Mouse (Mus musculus): ENCODE measurements around the gene Pde8b. TPM values are rescaled to one million over a fixed set of nuclear protein-coding genes. Genes with fewer than 3 reads are reported as not detected.

Gene Pde8b
- polyA plus RNA-seq, 1 experiment from 2014 or later = 6.2 TPM

- Histone ChIP-seq H3K36me3 (no peaks in the 10 kb centered on the region), H3K27me3 (no peaks in the 10 kb centered on the region), H3K4me3 (no peak overlapping the region), H3K4me1 (replicated peaks) (0 out of 2 replicates have a peak, but pooled peaks cover 4% of the 10 kb centered on the region), H3K9ac (no peak overlapping the region), H3K4me2 (no peak overlapping the region), H3K9me3 (no peaks in the 10 kb centered on the region), H3K27ac (no peak overlapping the region)
- WGBS = 80% methylated on average over 14 of the region's 14 CpGs
- ATAC-seq (ENCODE audit: low FRiP score) = no peak
These were observed 158.3 kb downstream of the Pde8b start for GRCm38 (mm10) chr13:95091546-95092445.

GRCm38 (mm10) chr13:95087358-95087787 is 162.8 kb downstream of the Pde8b start:
- Histone ChIP-seq H3K4me1 (replicated peaks) (no peaks in the 10 kb centered on the region), H3K36me3 (no peaks in the 10 kb centered on the region), H3K9me3 (no peaks in the 10 kb centered on the region), H3K4me3 (no peak overlapping the region), H3K9ac (no peak overlapping the region), H3K27me3 (no peaks in the 10 kb centered on the region), H3K27ac (no peak overlapping the region), H3K4me2 (no peak overlapping the region)
- 73% methylated on average over 8 of the region's 8 CpGs for WGBS
- no peak for ATAC-seq (ENCODE audit: low FRiP score)

GRCm38 (mm10) chr13:95086033-95086432 is 164.1 kb downstream of the Pde8b start:
- no peak overlapping the region for H3K4me3 ChIP-seq
- H3K36me3 ChIP-seq = no peaks in the 10 kb centered on the region
- H3K27ac ChIP-seq = no peak overlapping the region
- no peak for ATAC-seq (ENCODE audit: low FRiP score)
- no peak overlapping the region for H3K4me2 ChIP-seq
- H3K27me3 ChIP-seq = no peaks in the 10 kb centered on the region
- H3K4me1 ChIP-seq (replicated peaks) = no peaks in the 10 kb centered on the region
- H3K9ac ChIP-seq = no peak overlapping the region
- H3K9me3 ChIP-seq = no peaks in the 10 kb centered on the region
- WGBS = 89% methylated on average over 5 of the region's 5 CpGs

GRCm38 (mm10) chr13:95082611-95083010 is 167.5 kb downstream of the Pde8b start:
- ATAC-seq (ENCODE audit: low FRiP score) = no peak
- Histone ChIP-seq H3K27ac (no peak overlapping the region), H3K9ac (no peak overlapping the region), H3K4me2 (no peak overlapping the region), H3K4me3 (no peak overlapping the region), H3K36me3 (no peaks in the 10 kb centered on the region), H3K4me1 (replicated peaks) (no peaks in the 10 kb centered on the region), H3K27me3 (no peaks in the 10 kb centered on the region), H3K9me3 (no peaks in the 10 kb centered on the region)
- 89% methylated on average over 3 of the region's 3 CpGs for WGBS

GRCm38 (mm10) chr13:95081082-95081481 is 169.1 kb downstream of the Pde8b start:
- WGBS = 92% methylated on average over 7 of the region's 7 CpGs
- Histone ChIP-seq H3K27ac (no peak overlapping the region), H3K4me1 (replicated peaks) (no peaks in the 10 kb centered on the region), H3K4me3 (no peak overlapping the region), H3K9me3 (no peaks in the 10 kb centered on the region), H3K4me2 (no peak overlapping the region), H3K27me3 (no peaks in the 10 kb centered on the region), H3K36me3 (no peaks in the 10 kb centered on the region), H3K9ac (no peak overlapping the region)
- no peak for ATAC-seq (ENCODE audit: low FRiP score)

- WGBS = 60% methylated on average over 6 of the region's 6 CpGs
- Histone ChIP-seq H3K27me3 (no peaks in the 10 kb centered on the region), H3K9ac (no peak overlapping the region), H3K4me3 (no peak overlapping the region), H3K36me3 (no peaks in the 10 kb centered on the region), H3K27ac (no peak overlapping the region), H3K4me1 (replicated peaks) (peaks cover 13% of the 10 kb centered on the region), H3K4me2 (no peak overlapping the region), H3K9me3 (no peaks in the 10 kb centered on the region)
- no peak for ATAC-seq (ENCODE audit: low FRiP score)
These were observed 171.6 kb downstream of the Pde8b start for GRCm38 (mm10) chr13:95078492-95078891.

- 87% methylated on average over 3 of the region's 3 CpGs for WGBS
- H3K4me1 ChIP-seq (replicated peaks) = peaks cover 20% of the 10 kb centered on the region
- no peak overlapping the region for H3K27ac ChIP-seq
- no peaks in the 10 kb centered on the region for H3K36me3 ChIP-seq
- no peak overlapping the region for H3K4me2 ChIP-seq
- no peaks in the 10 kb centered on the region for H3K9me3 ChIP-seq
- H3K27me3 ChIP-seq = no peaks in the 10 kb centered on the region
- ATAC-seq (ENCODE audit: low FRiP score) = no peak
- H3K4me3 ChIP-seq = no peak overlapping the region
- no peak overlapping the region for H3K9ac ChIP-seq
These were observed 172.4 kb downstream of the Pde8b start for GRCm38 (mm10) chr13:95077688-95078087.

- H3K36me3 ChIP-seq = no peaks in the 10 kb centered on the region
- 77% methylated on average over 2 of the region's 2 CpGs for WGBS
- H3K4me2 ChIP-seq = no peak overlapping the region
- no peaks in the 10 kb centered on the region for H3K9me3 ChIP-seq
- H3K4me1 ChIP-seq (replicated peaks) = peaks cover 20% of the 10 kb centered on the region
- no peaks in the 10 kb centered on the region for H3K27me3 ChIP-seq
- no peak overlapping the region for H3K9ac ChIP-seq
- ATAC-seq (ENCODE audit: low FRiP score) = no peak
- H3K27ac ChIP-seq = no peak overlapping the region
- H3K4me3 ChIP-seq = no peak overlapping the region
These were observed 174.0 kb downstream of the Pde8b start for GRCm38 (mm10) chr13:95076142-95076541.

- Histone ChIP-seq H3K27me3 (no peaks in the 10 kb centered on the region), H3K4me2 (no peak overlapping the region), H3K4me1 (replicated peaks) (peaks cover 20% of the 10 kb centered on the region), H3K27ac (peak overlapping the region; percentile 52), H3K4me3 (no peak overlapping the region), H3K9ac (no peak overlapping the region), H3K9me3 (no peaks in the 10 kb centered on the region), H3K36me3 (no peaks in the 10 kb centered on the region)
- peak; percentile 43; the same call in 1 of the 2 replicates for ATAC-seq (ENCODE audit: low FRiP score)
- 60% methylated on average over 8 of the region's 8 CpGs for WGBS
These were observed 176.5 kb downstream of the Pde8b start for GRCm38 (mm10) chr13:95073445-95074172.

- no peak for ATAC-seq (ENCODE audit: low FRiP score)
- no peaks in the 10 kb centered on the region for H3K27me3 ChIP-seq
- H3K9me3 ChIP-seq = no peaks in the 10 kb centered on the region
- H3K4me2 ChIP-seq = no peak overlapping the region
- H3K36me3 ChIP-seq = no peaks in the 10 kb centered on the region
- H3K9ac ChIP-seq = no peak overlapping the region
- H3K4me3 ChIP-seq = no peak overlapping the region
- H3K4me1 ChIP-seq (replicated peaks) = peaks cover 20% of the 10 kb centered on the region
- H3K27ac ChIP-seq = no peak overlapping the region
These were observed 179.9 kb downstream of the Pde8b start for GRCm38 (mm10) chr13:95070268-95070667.

GRCm38 (mm10) chr13:95067854-95068253 is 182.3 kb downstream of the Pde8b start:
- no peaks in the 10 kb centered on the region for H3K9me3 ChIP-seq
- H3K4me2 ChIP-seq = no peak overlapping the region
- H3K27ac ChIP-seq = no peak overlapping the region
- no peak overlapping the region for H3K9ac ChIP-seq
- no peaks in the 10 kb centered on the region for H3K36me3 ChIP-seq
- peaks cover under 1% of the 10 kb centered on the region; the same call in 1 of the 2 replicates for H3K4me1 ChIP-seq (replicated peaks)
- 71% methylated on average over 6 of the region's 6 CpGs for WGBS
- ATAC-seq (ENCODE audit: low FRiP score) = no peak
- no peaks in the 10 kb centered on the region for H3K27me3 ChIP-seq
- no peak overlapping the region for H3K4me3 ChIP-seq

GRCm38 (mm10) chr13:95063390-95064017 is 186.6 kb downstream of the Pde8b start:
- Histone ChIP-seq H3K27ac (no peak overlapping the region), H3K9ac (no peak overlapping the region), H3K27me3 (no peaks in the 10 kb centered on the region), H3K4me3 (no peak overlapping the region), H3K4me1 (replicated peaks) (no peaks in the 10 kb centered on the region), H3K9me3 (no peaks in the 10 kb centered on the region), H3K4me2 (no peak overlapping the region), H3K36me3 (no peaks in the 10 kb centered on the region)
- ATAC-seq (ENCODE audit: low FRiP score) = no peak
- 64% methylated on average over 4 of the region's 4 CpGs for WGBS
